Mouse (Mus musculus) spleen, embryonic (tissue): ENCODE data around the gene Kcnq5.
"Not testable (repeated sequence)": the region's sequence is repeated elsewhere in the genome, so short reads cannot be mapped to it uniquely, and the experiment has no call there.

Experiments used
- CTCF ChIA-PET: fragments of 350-600 bp; sonication (Branson Sonifier 250); formaldehyde crosslinking; loops from one replicate; lab custom pipeline; 2022; lab: Charles Lee

Gene Kcnq5

DNA sequence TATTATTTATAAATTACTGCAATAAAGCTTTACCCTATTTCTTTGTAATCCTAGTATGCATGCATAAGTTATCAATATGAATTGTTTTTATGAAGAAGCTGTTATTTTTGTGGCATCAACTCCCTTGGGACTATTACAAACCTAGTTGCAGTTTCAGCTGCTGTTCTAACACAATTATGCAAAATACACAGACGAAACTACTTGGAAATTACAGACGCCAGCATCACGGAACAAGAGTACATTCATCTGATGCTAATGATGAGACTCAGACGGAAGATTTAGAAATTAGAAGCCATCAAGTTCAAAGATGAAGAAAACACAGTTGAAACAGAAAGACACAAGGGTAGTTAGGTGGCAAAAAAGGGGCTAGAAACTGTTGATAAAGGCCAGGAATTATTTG is 310.9 kb downstream of the Kcnq5 start:
- CTCF ChIA-PET: no interaction called here

DNA sequence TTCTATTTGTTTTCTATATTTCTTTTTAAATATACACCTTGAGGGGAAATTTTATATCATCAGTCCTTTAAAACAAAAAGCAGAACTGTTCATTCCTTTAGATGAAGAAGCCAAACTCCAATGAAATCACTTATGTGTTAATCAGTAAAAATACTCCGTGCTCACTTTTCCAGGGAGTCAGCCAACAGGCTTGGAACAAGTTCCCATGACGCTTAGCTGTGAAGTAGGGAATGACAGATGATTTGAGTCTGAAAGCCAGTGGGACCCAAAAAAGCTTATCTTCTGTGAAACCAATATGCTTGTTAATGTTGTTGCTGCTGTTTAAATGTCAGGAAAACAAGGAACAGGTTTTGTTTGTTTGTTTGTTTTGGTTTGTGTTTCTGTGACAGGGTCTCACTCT is 326.3 kb downstream of the Kcnq5 start:
- CTCF ChIA-PET: no interaction called here

DNA sequence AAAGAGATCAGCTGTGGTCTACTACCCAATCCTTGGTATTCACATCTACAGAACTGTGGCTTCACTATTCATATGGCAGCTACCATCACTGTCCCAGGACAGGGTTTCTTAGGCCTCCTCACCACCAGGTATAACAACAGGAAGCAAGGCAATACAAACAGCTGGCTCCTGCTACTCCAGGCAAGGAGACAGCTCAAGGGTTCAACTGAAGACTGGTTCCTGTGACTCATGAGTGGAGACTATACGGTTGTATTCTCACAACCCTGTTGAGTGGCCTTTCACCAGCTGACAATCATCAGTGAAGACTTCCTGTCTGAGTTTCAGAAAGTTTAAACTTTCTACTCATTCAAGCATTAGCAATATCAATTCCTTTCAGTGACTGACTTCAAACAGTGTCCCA is 327.7 kb downstream of the Kcnq5 start:
- CTCF ChIA-PET: no interaction called here

DNA sequence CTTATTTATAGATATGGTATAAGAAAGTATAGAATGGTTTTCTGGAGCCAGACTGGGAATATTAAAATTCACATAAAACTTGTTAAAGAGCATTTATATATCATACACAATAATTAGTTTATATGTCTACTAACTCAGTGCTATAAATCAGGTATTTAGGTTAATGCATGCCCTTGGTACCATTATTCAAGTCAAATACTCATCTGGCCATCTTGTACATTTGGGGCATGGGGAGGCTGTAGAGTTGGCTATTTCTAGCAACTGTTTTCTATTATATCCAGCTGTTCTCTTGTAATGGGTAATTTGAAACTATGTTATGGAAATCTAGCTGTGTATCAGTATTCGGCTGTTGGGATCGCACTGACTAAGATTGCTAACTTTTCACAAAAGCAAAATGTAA is 339.3 kb downstream of the Kcnq5 start:
- CTCF ChIA-PET: no interaction called here

DNA sequence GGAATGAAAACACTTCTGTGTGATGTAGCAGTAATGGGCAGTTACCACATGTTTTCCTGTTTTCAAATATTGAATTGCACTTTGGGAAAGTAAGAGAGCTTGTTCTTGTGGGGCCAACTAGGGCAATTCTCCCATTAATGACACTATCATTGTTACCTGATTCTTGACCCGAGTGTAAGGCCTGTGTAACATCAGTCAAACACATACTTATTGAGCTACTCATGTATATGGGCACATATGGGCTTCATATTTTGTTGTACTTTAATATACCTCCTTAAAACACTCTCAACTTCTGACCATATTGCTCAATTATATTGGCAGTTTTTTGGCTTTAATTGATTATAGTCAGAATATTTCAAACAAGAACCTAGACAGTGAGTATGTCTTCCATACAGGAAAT is 339.7 kb downstream of the Kcnq5 start:
- CTCF ChIA-PET: no interaction called here

DNA sequence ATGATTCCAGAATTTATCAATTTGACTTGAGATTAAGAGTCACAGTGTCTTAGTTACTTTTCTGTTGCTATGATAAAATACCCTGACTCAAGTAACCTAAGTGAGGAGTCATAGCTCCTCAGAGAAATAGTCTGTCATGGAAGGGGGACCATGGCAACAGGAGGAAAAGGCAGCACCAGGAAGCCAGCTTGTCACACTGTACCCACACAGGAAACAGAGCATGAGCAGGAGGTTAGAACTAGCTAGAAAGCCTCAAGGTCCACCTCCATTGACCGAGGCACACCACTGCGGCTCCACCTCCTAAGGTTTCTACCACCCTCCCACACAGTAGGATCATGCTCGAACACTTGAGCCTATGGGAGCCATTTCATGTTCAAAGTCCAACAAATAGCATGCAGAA is 343.0 kb downstream of the Kcnq5 start:
- CTCF ChIA-PET: no interaction called here

DNA sequence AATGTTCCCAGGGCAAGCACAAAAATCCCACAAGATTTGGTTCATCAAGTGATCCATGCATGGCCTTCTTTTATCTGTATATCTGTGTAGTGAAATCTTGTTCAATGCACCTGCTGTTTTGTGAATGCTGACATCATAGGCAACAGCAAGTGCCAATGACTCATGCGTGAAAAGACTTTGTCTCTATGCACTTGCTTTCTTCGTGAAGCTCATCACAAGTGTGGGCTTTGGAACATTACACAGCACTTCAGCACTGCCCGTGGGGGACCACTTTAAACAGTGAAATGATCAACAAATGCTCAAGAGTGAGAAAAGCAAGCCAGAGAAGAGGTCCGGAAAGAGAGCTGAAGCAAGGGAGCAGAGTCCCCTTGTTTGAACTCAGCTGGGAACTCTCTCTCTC is 345.1 kb downstream of the Kcnq5 start:
- CTCF ChIA-PET: interaction anchor here (0.6 kb wide), 1 partner anchor 206 kb away, joined by 3 read pairs; no protein-coding TSS in a partner anchor

DNA sequence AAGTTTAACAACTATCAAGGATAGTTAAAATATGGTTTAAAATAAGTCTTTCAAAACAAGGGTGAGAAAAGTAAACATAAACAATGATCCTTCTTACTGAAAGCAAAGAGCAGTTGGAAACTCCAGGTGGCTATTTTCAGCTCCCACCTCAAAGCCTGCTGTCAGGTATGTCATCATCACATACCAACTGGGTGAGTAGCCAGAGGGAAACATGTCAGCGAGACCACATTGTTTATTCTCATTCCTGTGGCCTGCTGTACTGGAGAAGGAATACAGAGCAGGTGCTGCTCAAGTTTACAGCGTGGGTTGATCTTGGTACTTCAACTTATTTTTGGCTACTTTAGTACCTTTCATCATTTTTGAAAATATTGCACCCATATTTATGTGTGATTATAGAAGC is 347.8 kb downstream of the Kcnq5 start:
- CTCF ChIA-PET: interaction anchor here (0.7 kb wide), 1 partner anchor 20 kb away, joined by 3 read pairs; no protein-coding TSS in a partner anchor

DNA sequence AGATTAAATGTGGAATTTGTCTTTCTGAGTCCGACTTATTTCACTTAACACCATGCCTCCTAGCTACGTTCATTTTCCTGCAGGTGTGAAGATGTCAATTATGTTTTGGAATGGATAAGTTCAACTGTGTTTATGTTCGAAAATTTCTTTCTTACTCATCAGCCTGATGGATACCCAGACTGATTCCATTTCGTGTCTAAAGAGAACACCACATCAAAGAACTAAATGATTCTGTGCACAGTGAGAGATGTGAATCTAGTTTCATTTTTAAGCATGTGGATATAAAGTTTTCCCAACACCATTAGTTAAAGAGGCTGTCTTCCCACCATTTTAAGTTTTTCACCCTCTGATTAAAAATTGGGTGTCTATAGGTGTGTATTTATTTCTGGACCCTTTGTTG is 357.7 kb downstream of the Kcnq5 start:
- CTCF ChIA-PET: no interaction called here

DNA sequence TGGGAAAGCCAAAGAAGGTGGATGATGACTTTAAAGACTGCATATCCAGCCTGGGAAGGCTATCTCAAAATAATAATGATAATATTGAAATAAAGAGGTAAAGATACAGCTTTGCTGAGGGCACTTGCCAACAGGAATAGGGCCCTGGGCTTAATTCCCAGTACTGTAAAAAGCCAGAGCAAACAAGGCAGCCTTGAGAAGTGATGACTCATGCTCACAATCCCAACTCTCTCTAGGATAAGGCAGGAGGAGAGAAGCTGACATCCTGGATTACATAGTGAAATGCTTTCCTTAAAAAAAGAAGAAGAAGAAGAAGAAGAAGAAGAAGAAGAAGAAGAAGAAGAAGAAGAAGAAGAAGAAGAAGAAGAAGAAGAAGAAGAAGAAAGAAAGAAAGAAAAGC is 359.2 kb downstream of the Kcnq5 start:
- CTCF ChIA-PET: no interaction called here

DNA sequence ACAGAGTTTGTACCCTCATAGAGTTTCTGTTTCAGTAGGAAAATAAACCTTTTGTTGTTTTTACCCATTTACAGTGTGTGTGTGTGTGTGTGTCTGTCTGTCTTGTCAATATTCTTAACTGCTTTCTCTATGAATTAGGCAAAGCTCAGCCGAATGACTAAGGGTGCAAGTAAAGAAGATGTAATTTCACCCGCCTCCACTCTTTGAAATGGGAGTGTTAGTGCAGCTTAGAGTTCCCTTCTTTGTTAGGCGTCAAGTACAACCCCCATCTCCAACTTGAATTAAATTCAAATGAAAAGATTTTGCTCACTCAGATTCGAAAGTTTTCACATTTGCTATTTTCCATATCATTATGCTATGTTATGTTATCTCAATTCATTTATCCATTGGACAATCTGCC is 361.1 kb downstream of the Kcnq5 start:
- CTCF ChIA-PET: no interaction called here

DNA sequence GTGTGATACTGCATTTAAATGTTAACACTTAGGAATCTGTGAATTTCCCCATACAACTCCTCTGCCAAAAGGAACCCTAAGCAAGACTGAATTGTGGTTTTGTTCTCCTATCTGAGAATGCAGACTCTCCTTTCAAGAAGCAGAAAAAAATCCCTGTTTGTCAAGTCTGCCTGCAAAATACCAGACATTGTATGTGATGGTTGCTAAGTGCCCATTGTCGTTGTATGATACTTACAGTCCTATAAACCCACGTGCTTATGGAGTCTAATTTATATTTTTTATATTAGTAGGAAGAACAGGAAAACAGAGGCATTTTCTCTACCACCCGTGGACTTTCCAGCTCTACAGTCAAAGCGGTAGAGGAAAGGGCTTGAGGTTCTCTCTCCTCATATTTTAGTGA is 367.9 kb downstream of the Kcnq5 start:
- CTCF ChIA-PET: no interaction called here

DNA sequence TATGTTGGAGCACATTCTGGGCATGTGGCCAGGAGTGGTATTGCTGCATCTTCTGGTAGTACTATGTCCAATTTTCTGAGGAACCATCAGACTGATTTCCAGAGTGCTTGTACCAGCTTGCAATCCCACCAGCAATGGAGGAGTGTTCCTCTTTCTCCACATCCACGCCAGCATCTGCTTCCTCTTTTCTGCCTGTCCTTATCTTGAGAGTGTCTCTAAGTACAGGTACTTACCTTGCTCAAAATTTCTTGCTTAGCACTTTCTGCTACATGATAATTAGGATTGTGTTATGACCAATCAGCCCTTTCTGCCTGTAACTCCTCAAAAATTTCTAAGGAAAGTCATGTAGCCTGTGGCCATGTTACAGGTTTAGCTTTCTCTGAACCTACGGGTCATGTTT is 394.3 kb downstream of the Kcnq5 start:
- CTCF ChIA-PET: not testable (repeated sequence)

DNA sequence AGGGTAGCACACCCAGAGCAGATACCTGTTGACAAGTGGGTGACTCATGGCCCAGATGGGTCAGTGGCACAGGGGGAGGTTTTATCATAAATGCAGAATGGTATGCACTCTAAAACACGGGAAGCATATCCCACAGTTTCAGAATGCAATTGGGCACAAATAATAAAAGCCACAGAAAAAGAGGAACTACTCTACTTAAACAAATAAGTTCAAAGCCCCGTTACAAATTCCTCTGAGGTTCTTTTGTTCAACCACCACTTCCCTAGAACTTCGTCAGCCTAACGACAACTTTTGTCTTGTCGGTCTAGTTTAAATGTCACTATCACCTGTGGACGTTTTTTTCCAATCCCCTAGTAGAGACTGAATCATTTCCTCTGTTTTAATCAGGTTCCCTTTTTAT is 407.1 kb downstream of the Kcnq5 start:
- CTCF ChIA-PET: no interaction called here

DNA sequence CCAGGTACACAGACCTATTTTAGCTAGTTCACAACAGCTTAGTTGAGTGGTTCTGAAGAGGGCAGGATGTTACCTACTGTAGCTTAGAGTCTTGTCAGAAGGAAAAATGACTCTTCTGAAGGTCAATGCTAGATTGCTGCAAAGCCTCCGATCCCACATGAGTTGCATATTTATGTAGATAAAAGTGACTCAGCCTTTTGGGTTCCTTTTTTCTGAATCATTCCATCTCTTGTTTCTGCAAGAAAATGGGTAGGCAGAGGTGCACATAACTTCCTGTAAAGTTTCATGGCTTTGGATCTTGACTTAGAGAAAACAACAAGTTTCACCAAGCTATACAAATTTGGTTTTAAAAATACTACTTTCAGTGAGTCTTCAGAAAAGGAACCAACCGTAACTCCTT is 409.0 kb downstream of the Kcnq5 start:
- CTCF ChIA-PET: no interaction called here

DNA sequence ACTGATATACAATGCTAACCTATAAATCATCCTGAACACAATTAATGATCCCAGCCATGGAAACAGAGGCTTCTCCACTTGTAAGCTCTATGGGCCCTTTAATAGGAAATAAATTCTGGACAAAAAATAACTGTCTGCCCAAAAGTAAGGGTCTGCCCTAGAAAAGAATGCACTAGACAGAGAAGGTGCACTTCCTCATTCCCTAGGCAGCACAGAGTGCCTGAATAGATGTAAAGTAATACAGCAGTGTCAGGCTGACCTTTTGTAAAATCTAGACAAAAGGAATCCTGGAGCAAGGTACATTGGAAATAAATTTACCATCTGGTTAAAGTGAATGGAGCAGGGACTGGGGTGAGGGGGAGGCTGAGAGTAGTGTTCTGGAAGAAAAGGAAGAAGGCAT is 417.8 kb downstream of the Kcnq5 start:
- CTCF ChIA-PET: no interaction called here

DNA sequence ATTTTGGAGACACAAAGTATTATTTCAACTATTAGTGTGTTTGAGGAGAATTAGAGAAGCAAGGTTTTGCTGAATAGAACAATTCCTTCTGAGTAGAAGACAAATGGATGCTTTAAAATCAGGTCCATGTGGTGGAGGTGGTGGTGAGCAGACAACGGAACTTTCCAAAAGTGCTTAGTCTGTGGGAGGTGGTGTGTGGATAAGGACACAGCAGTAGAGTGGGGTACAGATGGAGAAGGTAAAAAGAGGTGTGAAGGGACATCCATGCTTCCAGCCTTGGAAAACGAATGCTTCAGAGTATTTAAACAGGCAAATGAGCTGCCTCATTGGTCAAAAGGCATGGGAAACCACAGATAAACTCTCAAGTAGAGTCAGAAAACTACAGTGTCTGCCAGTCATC is 422.3 kb downstream of the Kcnq5 start:
- CTCF ChIA-PET: no interaction called here

DNA sequence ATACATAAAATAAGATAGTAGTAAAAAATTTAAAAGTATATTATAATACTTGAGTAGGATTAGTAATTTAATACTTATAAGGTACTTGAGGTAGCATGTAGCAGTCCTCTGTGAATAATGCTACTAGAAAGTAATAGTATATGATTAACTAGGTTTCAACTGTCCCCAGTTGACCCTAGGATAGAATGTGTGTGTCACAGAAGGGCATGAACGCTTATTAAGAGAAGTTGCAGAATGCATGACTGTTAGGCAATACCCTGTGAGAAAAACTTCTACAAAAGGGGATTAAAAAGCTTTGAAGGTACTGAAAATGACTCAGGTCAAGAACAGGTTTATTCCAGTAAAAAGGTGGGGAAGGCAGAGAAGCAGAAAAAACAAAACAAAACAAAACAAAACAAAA is 430.9 kb downstream of the Kcnq5 start:
- CTCF ChIA-PET: interaction anchor here (0.7 kb wide), 1 partner anchor 438 kb away, joined by 6 read pairs; no protein-coding TSS in a partner anchor

DNA sequence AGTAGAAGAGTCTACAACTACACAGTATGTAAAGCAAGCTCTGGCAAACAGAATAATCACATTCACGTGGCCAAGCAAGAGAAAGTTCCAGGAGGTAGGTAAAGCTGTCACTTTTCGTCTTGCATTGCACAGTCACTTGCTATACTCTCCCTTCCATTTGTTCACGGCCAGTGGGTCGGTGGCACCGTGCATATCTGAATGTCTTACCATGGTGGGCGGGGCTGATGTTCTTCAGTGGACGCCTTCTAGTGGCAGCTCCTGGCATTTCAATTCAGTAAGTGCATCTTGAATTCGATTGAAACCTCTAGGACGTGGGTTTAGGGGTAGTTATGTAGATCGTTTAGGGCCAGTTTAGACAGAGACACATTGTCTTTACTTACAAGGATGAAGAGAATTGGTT is 439.7 kb downstream of the Kcnq5 start:
- CTCF ChIA-PET: no interaction called here

DNA sequence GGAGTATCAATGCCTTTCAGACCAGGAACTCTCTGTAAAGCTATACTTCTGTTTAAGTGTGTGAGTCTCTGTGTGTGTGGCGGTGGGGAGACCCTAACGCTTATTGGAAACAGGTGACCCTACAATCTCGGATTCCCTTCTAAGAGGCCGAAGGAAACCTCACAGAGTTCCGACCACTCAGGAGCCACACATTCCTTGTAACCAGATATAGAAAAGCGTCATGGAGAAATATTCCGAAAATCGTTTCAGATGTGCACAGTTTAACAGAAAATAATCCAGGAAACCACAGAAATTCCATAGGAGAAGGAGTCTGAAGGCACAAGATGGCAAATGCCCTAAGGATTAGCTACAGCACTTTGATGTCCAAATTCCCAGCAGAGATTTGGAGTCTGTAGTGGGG is 440.3 kb downstream of the Kcnq5 start:
- CTCF ChIA-PET: no interaction called here

DNA sequence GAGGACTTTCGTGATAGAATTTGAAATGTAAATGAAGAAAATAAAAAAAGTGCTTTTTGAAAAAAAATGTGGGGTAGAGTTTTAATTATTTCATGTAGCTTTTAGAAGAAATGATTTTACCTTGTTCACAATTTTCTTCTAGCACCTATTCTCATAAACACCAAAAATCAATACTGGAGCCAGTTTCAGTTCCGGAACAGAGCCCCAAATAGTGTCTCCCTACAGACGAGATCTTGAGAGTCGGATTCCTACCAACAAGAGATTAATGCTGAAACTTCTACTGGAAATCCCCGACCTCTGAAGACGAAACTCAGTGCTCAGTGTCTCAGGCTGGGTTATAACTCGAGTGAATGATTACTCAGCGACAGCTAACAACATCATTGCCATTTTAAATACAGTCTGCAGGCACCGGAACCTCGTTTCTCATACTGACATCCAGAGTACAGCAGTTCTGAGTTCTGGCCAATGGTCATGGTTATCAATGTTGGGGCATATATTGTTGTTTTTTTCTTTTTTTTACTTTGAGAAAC is 441.6 kb downstream of the Kcnq5 start:
- CTCF ChIA-PET: interaction anchor here (0.6 kb wide), 1 partner anchor 11 kb away, joined by 6 read pairs; no protein-coding TSS in a partner anchor

DNA sequence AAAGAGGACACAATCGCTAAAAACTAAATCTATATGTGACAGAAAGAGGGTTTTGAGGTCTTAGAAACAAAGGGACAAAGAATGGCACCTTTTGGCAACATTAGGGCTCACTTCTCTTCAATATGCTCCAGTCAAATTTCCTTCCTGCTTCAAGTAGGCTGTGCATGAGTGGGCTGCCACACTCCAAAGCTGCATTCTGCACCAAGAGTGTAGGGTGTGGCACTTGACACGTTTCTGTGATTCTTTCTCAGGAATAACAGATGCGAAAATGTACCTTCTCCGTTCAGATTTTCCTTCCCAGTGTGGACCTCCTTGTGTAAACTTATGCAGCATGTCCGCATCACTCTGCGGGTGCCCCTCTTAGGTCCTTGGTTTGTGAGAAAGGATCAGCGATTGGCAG is 455.1 kb downstream of the Kcnq5 start:
- CTCF ChIA-PET: no interaction called here

DNA sequence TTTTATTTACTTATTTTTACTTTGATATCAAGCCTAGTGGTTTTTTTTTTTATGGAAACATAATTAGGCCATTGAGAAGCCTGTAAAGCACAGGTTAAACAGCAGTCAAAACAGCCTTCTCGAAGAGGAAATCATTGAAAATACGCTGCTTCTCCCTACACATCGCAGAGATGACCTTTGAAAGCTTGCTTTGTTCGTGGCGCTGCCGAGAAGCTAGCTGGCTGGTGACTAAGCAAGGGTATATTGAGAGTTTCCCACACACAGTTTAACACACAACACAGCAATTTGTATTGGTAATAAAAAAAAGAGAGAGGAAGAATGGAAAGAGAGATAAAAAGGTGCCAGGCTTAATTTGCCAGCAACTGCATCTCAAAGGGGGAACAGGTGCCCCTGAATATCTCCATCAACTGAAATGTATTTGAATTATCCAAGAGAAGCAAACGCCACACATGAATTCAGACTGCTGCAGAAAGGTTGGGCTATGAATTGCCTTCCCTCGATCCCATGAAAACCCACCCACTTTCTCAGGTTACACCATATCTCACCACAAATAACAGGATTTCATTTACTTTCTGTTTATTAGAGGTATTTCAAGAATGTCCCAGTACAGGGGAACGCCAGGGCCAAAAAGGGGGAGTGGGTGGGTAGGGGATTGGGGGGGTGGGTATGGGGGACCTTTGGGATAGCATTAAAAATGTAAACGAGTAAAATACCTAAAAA is 461.8 kb downstream of the Kcnq5 start:
- CTCF ChIA-PET: no interaction called here

DNA sequence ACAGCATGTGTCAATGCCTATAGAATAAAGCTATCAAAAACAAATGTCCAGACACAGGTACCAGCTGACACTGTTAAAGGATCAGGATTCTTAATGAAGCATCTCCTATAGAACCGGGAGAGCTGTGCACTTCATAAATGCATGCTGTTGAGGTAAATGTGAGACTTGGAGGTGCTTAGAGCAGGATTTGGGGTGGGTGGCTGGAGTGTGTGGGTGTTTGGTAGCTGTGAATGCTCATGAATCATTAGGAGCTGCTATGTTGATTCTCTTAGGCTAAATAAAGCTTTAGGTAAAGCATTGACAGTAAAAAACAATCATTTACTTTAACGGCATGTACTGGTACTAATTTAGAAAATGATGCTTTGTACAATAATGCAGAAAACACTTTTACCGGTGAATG is 465.4 kb downstream of the Kcnq5 start:
- CTCF ChIA-PET: no interaction called here
